Mouse (Mus musculus): ENCODE measurements around the gene Galnt4.

Gene Galnt4

GRCm38 (mm10) chr10:99107964-99108363, at the start of gene Galnt4:
Gene Galnt4, plus strand, starts transcription at chr10:99108159.
- DNase-seq (ENCODE audit: low spot score): peak; percentile 77

- DNase-seq (ENCODE audit: low spot score): no peak
Observed at GRCm38 (mm10) chr10:99060588-99060987, 47.4 kb upstream of the Galnt4 start.

- DNase-seq (ENCODE audit: low spot score): no peak
Observed at GRCm38 (mm10) chr10:99061418-99061817, 46.5 kb upstream of the Galnt4 start.

- DNase-seq (ENCODE audit: low spot score): no peak
Observed at GRCm38 (mm10) chr10:99062546-99062945, 45.4 kb upstream of the Galnt4 start.

GRCm38 (mm10) chr10:99076113-99076895, 31.7 kb upstream of the Galnt4 start:
- no peak for DNase-seq (ENCODE audit: low spot score)

- no peak for DNase-seq (ENCODE audit: low spot score)
Observed at GRCm38 (mm10) chr10:99078621-99079020, 29.3 kb upstream of the Galnt4 start.

- DNase-seq (ENCODE audit: low spot score): peak; percentile 5
Observed at GRCm38 (mm10) chr10:99081569-99081990, 26.4 kb upstream of the Galnt4 start.

GRCm38 (mm10) chr10:99083431-99084003, 24.4 kb upstream of the Galnt4 start:
- DNase-seq (ENCODE audit: low spot score): peak; percentile 82

- peak; percentile 95 for DNase-seq (ENCODE audit: low spot score)
Observed at GRCm38 (mm10) chr10:99084397-99085239, 23.3 kb upstream of the Galnt4 start.

- peak; percentile 32 for DNase-seq (ENCODE audit: low spot score)
Observed at GRCm38 (mm10) chr10:99085240-99085587, 22.7 kb upstream of the Galnt4 start.

GRCm38 (mm10) chr10:99086029-99086428, 21.9 kb upstream of the Galnt4 start:
- peak; percentile 16 for DNase-seq (ENCODE audit: low spot score)

- DNase-seq (ENCODE audit: low spot score): peak; percentile 9
Observed at GRCm38 (mm10) chr10:99089906-99090305, 18.1 kb upstream of the Galnt4 start.

GRCm38 (mm10) chr10:99093364-99093763, 14.6 kb upstream of the Galnt4 start:
- DNase-seq (ENCODE audit: low spot score): peak; percentile 7

- DNase-seq (ENCODE audit: low spot score): no peak
Observed at GRCm38 (mm10) chr10:99095114-99095513, 12.8 kb upstream of the Galnt4 start.

- DNase-seq (ENCODE audit: low spot score): peak; percentile 56
Observed at GRCm38 (mm10) chr10:99097374-99097773, 10.6 kb upstream of the Galnt4 start.

- no peak for DNase-seq (ENCODE audit: low spot score)
Observed at GRCm38 (mm10) chr10:99105522-99105921, 2.4 kb upstream of the Galnt4 start.

- no peak for DNase-seq (ENCODE audit: low spot score)
Observed at GRCm38 (mm10) chr10:99106311-99106702, 1.7 kb upstream of the Galnt4 start.

GRCm38 (mm10) chr10:99106703-99107631, 992 bp upstream of the Galnt4 start, which contains the start of gene Poc1b:
Gene Poc1b, plus strand, starts transcription at chr10:99107036.
- peak; percentile 90 for DNase-seq (ENCODE audit: low spot score)

- DNase-seq (ENCODE audit: low spot score): no peak
Observed at GRCm38 (mm10) chr10:99108431-99108982, 548 bp downstream of the Galnt4 start.

GRCm38 (mm10) chr10:99113533-99113932, 5.6 kb downstream of the Galnt4 start:
- DNase-seq (ENCODE audit: low spot score): no peak

GRCm38 (mm10) chr10:99114295-99114694, 6.3 kb downstream of the Galnt4 start:
- DNase-seq (ENCODE audit: low spot score): no peak
